Mouse (Mus musculus) liver, embryonic 12.5 days (tissue): Measurements from ENCODE around the gene Rpl32. TPM values are rescaled to one million over a fixed set of nuclear protein-coding genes. Genes with fewer than 3 reads are reported as not detected.
A peak's percentile ranks its signal among the peaks of the same experiment; 100 is the strongest.

Experiments used
- ATAC-seq: fragments of 200-750 bp; cut with Nextera tagmentation; 2 replicates; pipeline ENCODE4 v1.8.0; 2017; ENCODE audit warnings: moderate number of reproducible peaks, mild to moderate bottlenecking, moderate library complexity
- H3K27ac ChIP-seq: fragments of 300-500 bp; sonication (generic); 2 replicates; pipeline ENCODE4 v1.5.1; 2016; ENCODE audit warnings: mild to moderate bottlenecking
- H3K27me3 ChIP-seq: fragments of 300-500 bp; sonication (generic); replicated peaks from 2 replicates; pipeline ENCODE4 v1.6.1; 2016; ENCODE audit warnings: mild to moderate bottlenecking, moderate library complexity
- H3K36me3 ChIP-seq: fragments of 300-500 bp; sonication (generic); 2 replicates; pipeline ENCODE4 v1.6.1; 2016; ENCODE audit warnings: mild to moderate bottlenecking, moderate library complexity
- H3K4me1 ChIP-seq: fragments of 300-500 bp; sonication (generic); 2 replicates; pipeline ENCODE4 v1.6.1; 2016
- H3K4me2 ChIP-seq: fragments of 300-500 bp; sonication (generic); 2 replicates; pipeline ENCODE4 v1.6.1; 2016; ENCODE audit warnings: mild to moderate bottlenecking, moderate library complexity
- H3K4me3 ChIP-seq: fragments of 300-500 bp; sonication (generic); 2 replicates; pipeline ENCODE4 v1.5.1; 2016; ENCODE audit warnings: mild to moderate bottlenecking, moderate library complexity
- H3K9ac ChIP-seq: fragments of 300-500 bp; sonication (generic); 2 replicates; pipeline ENCODE4 v1.6.1; 2016; ENCODE audit warnings: mild to moderate bottlenecking, moderate library complexity
- H3K9me3 ChIP-seq: fragments of 300-500 bp; sonication (generic); replicated peaks from 2 replicates; pipeline ENCODE4 v1.6.1; 2016; ENCODE audit warnings: mild to moderate bottlenecking, moderate library complexity
- WGBS: fragments of 180-500 bp; shearing (Covaris S2); methylation state at CpG from one replicate; pipeline ENCODE4 v1.1.7; 2016; ENCODE audit not compliant: insufficient replicate concordance; 5-methylcytosine and 5-hydroxymethylcytosine counted together
- polyA plus RNA-seq: library from polyadenylated mRNA; unstranded; fragments of >200 nt; fragmentation: Nextera tagmentation; extraction: Ambion mirVana; gene quantifications from 2 replicates; pipeline ENCODE4 v1.2.1, GENCODE M21; 2016

Rpl32 gene
- polyA plus RNA-seq, 1 experiment from 2014 or later: 1,897 TPM

DNA sequence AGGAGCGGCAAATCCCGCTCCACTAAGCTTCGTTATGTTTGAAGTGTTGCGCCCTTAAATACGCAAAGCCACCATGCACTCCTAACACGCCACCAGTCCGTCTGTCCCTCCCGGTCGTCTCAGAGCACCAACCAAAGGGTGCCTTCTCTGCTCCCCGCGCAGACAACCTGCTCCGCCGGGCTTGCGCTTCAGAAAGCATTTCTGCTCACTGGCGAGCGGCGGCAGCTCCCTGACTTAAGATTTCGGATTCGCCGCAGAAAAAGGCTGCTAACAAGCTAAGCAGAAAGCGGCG, 405 bp downstream of the Rpl32 start:
- H3K9ac ChIP-seq: peak overlapping the region; percentile 93
- H3K36me3 ChIP-seq: peaks cover 46% of the 10 kb centered on the region
- WGBS: under 1% methylated on average over 22 of the region's 22 CpGs
- peak overlapping the region; percentile 87 for H3K27ac ChIP-seq
- H3K4me2 ChIP-seq: peak overlapping the region; percentile 91
- H3K4me1 ChIP-seq: peaks cover 38% of the 10 kb centered on the region
- no peaks in the 10 kb centered on the region for H3K27me3 ChIP-seq
- no peak for ATAC-seq
- H3K9me3 ChIP-seq: no peaks in the 10 kb centered on the region
- peak overlapping the region; percentile 87 for H3K4me3 ChIP-seq

DNA sequence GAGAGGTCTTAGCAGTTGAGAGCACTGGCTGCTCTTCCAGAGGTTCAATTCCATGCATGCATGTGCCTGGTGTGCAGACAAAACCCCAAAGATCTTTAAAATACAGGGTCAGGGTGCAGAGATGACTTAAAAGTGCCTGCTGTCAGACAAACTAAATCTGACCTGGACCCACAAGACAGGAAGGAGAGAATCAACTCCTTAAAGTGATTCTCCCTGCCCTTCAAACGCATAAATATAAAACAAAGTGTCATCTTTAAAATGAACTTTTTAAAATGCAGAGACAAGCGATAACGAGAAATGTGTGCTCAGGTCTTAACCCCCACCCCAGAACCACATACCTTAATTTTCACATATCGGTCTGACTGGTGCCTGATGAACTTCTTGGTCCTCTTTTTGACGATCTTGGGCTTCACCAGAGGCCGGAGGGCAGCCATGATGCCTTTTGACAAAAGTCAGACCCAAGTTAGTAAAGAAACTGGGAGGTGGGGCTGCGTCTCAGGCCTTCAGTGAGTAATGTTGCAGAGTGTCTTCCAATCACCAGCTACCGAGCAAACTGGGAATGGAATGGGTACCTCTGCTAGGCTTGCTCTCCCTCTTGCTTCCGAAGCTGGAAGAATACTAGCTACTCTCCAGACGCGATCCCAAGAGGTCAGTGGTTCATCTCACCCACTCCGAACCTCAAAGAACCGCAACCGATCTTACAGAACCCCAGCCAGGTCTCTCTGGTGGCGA, 917 bp downstream of the Rpl32 start:
- peaks cover 51% of the 10 kb centered on the region for H3K36me3 ChIP-seq
- peak overlapping the region; percentile 87 for H3K4me3 ChIP-seq
- H3K9ac ChIP-seq: peak overlapping the region; percentile 93
- no peak for ATAC-seq
- H3K27ac ChIP-seq: peak overlapping the region; percentile 87
- no peaks in the 10 kb centered on the region for H3K9me3 ChIP-seq
- H3K4me1 ChIP-seq: peaks cover 38% of the 10 kb centered on the region
- H3K27me3 ChIP-seq: no peaks in the 10 kb centered on the region
- peak overlapping the region; percentile 91 for H3K4me2 ChIP-seq
- WGBS: 2% methylated on average over 15 of the region's 15 CpGs

DNA sequence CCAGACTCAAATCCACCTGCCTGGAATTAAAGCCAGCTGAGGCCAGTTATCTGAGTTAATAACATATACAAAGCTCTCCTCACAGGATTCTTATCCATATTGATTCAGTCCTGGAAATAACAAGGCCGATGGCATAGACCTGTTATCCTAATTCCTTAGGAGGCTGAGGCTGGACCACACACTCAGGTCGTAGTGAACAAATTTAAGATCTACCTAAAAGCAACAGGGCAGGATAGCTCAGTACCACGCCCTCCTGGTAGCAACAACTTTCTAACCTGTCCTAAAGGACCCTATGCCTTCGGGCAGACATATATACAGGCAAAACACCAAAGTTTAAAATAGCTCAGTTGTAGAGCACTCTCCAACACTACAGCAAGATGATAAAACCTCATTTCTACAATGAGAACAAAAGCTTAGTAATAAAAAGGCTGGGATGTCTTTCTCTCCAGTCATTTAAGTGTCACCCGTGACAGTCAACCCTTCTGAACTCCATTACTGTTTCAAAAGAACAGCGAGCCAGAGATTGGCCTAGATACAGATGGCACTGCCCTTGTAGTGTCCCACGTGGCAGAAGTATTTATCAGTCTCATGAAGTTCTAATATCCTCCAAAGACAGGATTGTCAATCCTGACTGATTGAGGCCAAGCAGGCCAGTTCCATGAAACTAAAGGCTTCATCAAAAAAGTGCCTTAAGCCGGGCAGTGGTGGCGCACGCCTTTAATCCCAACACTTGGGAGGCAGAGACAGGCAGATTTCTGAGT, 3.9 kb downstream of the Rpl32 start:
- Histone ChIP-seq H3K4me2 (no peak overlapping the region), H3K27ac (no peak overlapping the region), H3K9ac (no peak overlapping the region), H3K36me3 (peaks cover 80% of the 10 kb centered on the region), H3K27me3 (no peaks in the 10 kb centered on the region), H3K4me3 (no peak overlapping the region), H3K9me3 (no peaks in the 10 kb centered on the region), H3K4me1 (peaks cover 35% of the 10 kb centered on the region)
- 50% methylated on average over 10 of the region's 10 CpGs for WGBS
- ATAC-seq: no peak

DNA sequence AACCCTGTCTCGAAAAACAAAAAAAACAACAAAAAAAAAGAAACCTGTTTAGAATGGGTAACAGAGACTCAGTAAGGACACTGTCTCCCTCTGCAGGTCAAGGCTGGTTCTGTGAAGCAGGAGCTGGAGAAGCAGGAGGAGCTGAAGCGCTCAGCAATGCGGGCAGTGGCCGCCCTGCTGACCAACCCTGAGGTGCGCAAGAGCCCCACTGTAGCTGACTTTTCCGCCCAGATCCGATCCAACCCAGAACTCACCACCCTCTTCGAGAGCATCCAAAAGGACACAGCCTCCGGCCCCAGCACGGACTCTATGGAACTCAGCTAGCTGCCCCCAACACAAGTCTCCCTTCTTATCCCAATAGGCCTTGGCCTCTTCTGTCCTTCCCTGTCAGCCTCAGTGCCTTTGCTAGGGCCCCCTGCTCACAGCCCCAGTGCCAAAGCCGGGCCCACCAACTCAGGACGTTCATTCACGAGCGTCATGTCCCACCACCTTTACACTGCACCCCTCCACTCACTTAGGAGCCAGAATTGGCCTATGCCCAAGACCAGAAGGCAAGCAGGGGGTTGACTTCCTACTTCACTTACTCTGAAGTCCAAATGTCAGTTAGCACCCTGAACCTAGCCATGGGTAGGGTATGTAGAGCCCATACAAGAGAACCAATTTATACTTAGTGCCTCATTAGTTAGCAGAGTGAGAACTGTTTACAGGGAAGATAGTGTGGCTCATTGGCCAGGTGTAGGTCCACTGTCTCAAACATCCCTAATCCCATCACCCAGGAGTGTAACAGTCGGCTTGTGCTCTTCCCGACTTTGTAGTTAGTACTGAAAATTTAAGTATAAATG, 4.8 kb downstream of the Rpl32 start:
- peak; percentile 39 for ATAC-seq
- H3K36me3 ChIP-seq: peaks cover 88% of the 10 kb centered on the region
- no peak overlapping the region for H3K9ac ChIP-seq
- H3K27ac ChIP-seq: peak overlapping the region; percentile 66
- WGBS: 51% methylated on average over 16 of the region's 16 CpGs
- peaks cover 28% of the 10 kb centered on the region for H3K4me1 ChIP-seq
- H3K4me3 ChIP-seq: no peak overlapping the region
- H3K27me3 ChIP-seq: no peaks in the 10 kb centered on the region
- no peak overlapping the region for H3K4me2 ChIP-seq
- H3K9me3 ChIP-seq: no peaks in the 10 kb centered on the region

DNA sequence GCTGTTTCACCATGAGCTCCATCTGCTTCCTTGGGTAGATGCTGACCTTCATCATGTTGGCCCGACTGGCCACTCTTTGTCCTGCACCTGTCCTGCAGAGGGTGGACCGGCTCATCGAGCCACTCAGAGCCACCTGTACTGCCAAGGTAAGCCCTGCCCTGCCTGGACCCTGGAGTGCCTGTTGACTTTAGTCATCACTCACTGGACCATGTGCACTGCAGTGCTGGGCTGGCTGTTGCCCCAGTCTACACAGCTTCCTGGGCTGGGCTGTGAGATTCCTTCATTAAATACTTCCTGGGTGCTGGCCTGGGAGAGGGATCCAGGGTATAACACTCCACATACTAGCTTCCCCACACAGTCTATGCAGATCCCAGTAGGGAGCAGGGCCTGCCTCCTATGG, 6.7 kb downstream of the Rpl32 start:
- H3K36me3 ChIP-seq: peaks cover 98% of the 10 kb centered on the region

DNA sequence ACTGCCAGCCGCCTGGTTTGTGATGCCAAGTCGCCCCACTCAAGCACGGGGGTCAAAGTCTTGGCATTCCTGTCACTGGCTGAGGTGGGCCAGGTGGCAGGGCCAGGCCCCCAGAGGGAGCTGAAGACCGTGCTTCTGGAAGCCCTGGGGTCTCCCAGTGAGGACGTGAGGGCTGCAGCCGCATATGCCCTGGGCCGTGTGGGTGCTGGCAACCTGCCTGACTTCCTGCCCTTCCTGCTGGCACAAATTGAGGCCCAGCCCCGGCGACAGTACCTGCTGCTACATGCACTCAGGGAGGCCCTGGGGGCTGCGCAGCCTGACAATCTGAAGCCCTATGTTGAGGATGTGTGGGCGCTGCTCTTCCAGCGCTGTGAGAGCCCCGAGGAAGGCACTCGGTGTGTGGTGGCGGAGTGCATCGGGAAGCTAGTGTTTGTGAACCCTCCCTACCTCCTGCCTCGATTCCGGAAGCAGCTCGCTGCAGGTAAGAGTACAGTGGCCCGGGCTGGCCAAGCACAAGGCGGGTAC, 15.8 kb downstream of the Rpl32 start:
- H3K27ac ChIP-seq: no peak overlapping the region
- H3K4me1 ChIP-seq: no peaks in the 10 kb centered on the region
- no peaks in the 10 kb centered on the region for H3K9me3 ChIP-seq
- H3K4me3 ChIP-seq: no peak overlapping the region
- WGBS: 85% methylated on average over 21 of the region's 21 CpGs
- no peak overlapping the region for H3K9ac ChIP-seq
- H3K27me3 ChIP-seq: no peaks in the 10 kb centered on the region
- peak; percentile 42; the same call in 1 of the 2 replicates for ATAC-seq
- H3K4me2 ChIP-seq: no peak overlapping the region
- H3K36me3 ChIP-seq: peaks cover 91% of the 10 kb centered on the region

More for the DNA sequence above, 6.7 kb downstream of the Rpl32 start:
- no peak for ATAC-seq
- H3K9me3 ChIP-seq: no peaks in the 10 kb centered on the region
- H3K27me3 ChIP-seq: no peaks in the 10 kb centered on the region
- no peak overlapping the region for H3K27ac ChIP-seq
- H3K9ac ChIP-seq: no peak overlapping the region
- H3K4me3 ChIP-seq: no peak overlapping the region
- WGBS: 89% methylated on average over 3 of the region's 3 CpGs
- peaks cover 21% of the 10 kb centered on the region for H3K4me1 ChIP-seq
- H3K4me2 ChIP-seq: no peak overlapping the region

DNA sequence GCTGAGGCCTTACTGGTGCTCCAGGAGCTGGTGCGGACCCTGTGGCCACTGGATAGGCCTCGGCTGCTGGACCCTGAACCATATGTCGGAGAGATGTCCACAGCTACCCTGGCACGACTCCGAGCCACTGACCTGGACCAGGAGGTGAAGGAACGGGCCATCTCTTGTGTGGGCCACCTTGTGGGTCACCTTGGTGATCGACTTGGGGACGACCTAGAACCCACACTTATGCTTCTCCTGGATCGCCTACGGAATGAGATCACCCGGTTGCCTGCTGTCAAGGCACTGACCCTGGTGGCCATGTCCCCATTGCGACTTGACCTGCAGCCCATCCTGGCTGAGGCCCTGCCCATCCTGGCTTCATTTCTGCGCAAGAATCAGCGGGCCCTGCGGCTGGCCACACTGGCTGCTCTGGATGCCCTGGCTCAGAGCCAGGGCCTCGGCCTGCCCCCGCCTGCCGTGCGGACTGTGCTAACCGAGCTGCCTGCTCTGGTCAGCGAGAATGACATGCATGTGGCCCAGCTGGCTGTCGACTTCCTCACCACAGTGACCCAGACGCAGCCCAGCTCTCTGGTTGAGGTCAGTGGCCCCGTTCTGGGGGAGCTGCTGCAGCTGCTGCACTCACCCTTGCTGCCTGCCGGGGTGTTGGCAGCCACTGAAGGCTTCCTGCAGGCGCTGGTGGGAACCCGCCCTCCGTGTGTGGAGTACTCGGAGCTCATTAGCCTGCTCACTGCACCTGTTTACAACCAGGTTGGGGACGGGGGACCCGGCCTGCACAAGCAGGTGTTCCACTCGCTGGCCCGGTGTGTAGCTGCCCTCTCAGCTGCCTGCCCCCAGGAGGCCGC, 16.5 kb downstream of the Rpl32 start:
- H3K9ac ChIP-seq: no peak overlapping the region
- H3K36me3 ChIP-seq: peaks cover 90% of the 10 kb centered on the region
- no peaks in the 10 kb centered on the region for H3K9me3 ChIP-seq
- no peak overlapping the region for H3K4me2 ChIP-seq
- no peak for ATAC-seq
- H3K4me3 ChIP-seq: no peak overlapping the region
- H3K4me1 ChIP-seq: no peaks in the 10 kb centered on the region
- no peak overlapping the region for H3K27ac ChIP-seq
- WGBS: 83% methylated on average over 34 of the region's 34 CpGs
- no peaks in the 10 kb centered on the region for H3K27me3 ChIP-seq

DNA sequence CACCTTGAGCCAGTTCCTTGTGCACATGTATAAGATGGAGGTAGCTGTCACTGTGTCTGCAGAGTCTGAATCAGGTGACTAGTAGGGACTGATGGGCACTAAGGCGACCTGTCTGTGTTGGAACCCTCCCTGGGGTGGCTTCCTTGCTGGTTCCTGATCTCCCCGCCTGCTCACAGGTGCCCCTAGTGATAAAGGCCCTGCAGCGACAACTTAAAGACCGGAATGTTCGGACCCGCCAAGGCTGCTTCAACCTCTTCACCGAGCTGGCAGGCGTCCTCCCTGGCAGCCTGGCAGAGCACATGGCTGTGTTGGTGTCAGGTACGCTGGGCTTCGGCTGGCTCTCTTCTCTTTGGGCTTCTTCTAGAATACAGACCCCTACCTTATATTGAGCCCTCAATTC, 17.5 kb downstream of the Rpl32 start:
- Histone ChIP-seq H3K4me2 (no peak overlapping the region), H3K4me3 (no peak overlapping the region), H3K4me1 (no peaks in the 10 kb centered on the region), H3K9ac (no peak overlapping the region), H3K9me3 (no peaks in the 10 kb centered on the region), H3K27me3 (no peaks in the 10 kb centered on the region), H3K27ac (no peak overlapping the region), H3K36me3 (peaks cover 90% of the 10 kb centered on the region)
- ATAC-seq: no peak
- 80% methylated on average over 10 of the region's 10 CpGs for WGBS

DNA sequence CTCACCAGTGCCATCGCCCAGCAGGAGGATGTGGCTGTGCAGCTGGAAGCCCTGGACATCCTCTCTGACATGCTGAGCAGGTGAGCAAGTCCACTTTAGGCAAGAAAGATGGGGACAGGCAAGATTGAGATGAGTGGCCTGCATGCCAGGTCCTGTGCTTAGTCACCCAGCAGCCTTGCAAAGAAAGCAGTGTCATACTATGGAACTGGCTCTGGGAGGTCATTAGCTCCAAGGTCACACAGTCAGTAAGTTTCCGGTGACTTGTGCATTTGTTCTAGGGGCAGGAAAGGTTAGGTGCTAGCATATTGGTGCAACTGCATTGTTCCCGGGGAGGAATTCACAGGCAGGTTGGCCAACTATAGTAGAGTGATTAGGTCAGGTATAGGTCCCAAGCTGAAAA, 25.8 kb downstream of the Rpl32 start:
- Histone ChIP-seq H3K4me2 (no peak overlapping the region), H3K9ac (no peak overlapping the region), H3K27me3 (no peaks in the 10 kb centered on the region), H3K9me3 (no peaks in the 10 kb centered on the region), H3K4me3 (no peak overlapping the region), H3K27ac (no peak overlapping the region), H3K4me1 (no peaks in the 10 kb centered on the region), H3K36me3 (peaks cover 85% of the 10 kb centered on the region)
- WGBS: 73% methylated on average over 3 of the region's 3 CpGs
- no peak for ATAC-seq

DNA sequence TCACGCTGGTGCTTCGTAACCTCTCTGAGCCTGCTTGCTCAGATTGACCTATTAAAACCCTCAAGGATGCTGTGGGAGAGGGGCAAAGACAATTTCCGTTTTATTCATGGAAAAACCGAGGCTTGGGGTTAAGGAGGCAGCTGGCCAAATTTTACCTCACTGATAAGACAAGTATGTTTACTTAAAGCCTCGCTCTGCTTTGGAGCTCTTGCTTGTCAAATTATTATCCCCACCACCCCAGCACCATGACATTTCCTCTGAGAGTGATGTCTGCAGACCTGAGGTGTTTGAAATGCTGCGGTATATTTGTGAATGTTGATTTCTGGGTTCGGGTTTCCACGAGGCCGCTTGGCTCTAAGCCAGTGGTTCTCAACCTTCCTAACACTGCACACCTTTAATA, 32.2 kb downstream of the Rpl32 start:
- no peak for ATAC-seq
- H3K4me2 ChIP-seq: peak overlapping the region; percentile 87
- no peak overlapping the region for H3K9ac ChIP-seq
- H3K4me1 ChIP-seq: peaks cover 34% of the 10 kb centered on the region
- no peaks in the 10 kb centered on the region for H3K27me3 ChIP-seq
- H3K4me3 ChIP-seq: no peak overlapping the region
- no peak overlapping the region for H3K27ac ChIP-seq
- WGBS: 48% methylated on average over 9 of the region's 9 CpGs
- H3K9me3 ChIP-seq: no peaks in the 10 kb centered on the region; the same call in 1 of the 2 replicates
- peaks cover 24% of the 10 kb centered on the region for H3K36me3 ChIP-seq

DNA sequence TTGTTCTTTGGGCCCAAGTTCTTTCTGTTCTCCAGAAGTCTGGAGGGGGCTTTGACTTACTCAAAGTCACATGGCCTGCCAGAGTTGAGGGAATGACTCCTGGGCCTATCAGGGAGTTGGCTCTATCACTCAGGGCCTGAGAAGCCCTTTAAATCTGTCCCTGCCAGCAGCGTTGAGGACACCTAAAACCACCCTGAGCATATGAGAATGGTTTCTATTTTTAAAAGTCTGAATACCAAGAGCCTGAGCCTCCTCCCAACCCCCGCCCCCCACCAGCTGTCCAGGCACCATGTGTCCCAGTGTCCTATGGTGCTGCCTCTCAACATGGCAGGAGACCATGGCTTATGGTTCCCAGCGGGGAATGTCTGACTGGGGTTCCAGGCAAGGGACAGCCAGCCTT, 32.7 kb downstream of the Rpl32 start:
- H3K9ac ChIP-seq: no peak overlapping the region
- H3K9me3 ChIP-seq: no peaks in the 10 kb centered on the region; the same call in 1 of the 2 replicates
- peak overlapping the region; percentile 87 for H3K4me2 ChIP-seq
- H3K4me3 ChIP-seq: peak overlapping the region; percentile 70; the same call in 1 of the 2 replicates
- peaks cover 34% of the 10 kb centered on the region for H3K4me1 ChIP-seq
- H3K27ac ChIP-seq: no peak overlapping the region
- WGBS: 48% methylated on average over 3 of the region's 3 CpGs
- H3K27me3 ChIP-seq: no peaks in the 10 kb centered on the region
- 0 out of 2 replicates have a peak, but pooled peaks have one; percentile 5 for ATAC-seq
- H3K36me3 ChIP-seq: peaks cover 19% of the 10 kb centered on the region
